Mouse (Mus musculus) adrenal gland, adult 2 months (tissue): ENCODE data around the gene Tmem106b. TPM values are rescaled to one million over a fixed set of nuclear protein-coding genes. Genes with fewer than 3 reads are reported as not detected.

Experiments used
- DNase-seq: peaks from one replicate; pipeline ENCODE4 v3.0.0; 2021
- long read RNA-seq: library from polyadenylated mRNA; stranded (forward); transcript quantifications from one replicate; pipeline ENCODE4 v2.0.0, GENCODE M21; 2021
- polyA plus RNA-seq: library from polyadenylated mRNA; depleted of rRNA; stranded (reverse); fragments of >200 nt; gene quantifications from 2 replicates; pipeline ENCODE4 v1.2.3, GENCODE M21; 2012; rRNA removed
- total RNA-seq, 2 experiments: library from RNA; stranded (reverse); gene quantifications; 2 replicates each; pipeline ENCODE4 v1.2.3; 2021

The Tmem106b gene
- total RNA-seq (100 to 1,000 TPM; 145 to 149 TPM), polyA plus RNA-seq (21.8 and 26.3 TPM in 2 replicates)
- long read RNA-seq, full-length matches to known transcripts, result 25 of 35 reads
- long read RNA-seq, partial matches to known transcripts, result 2 of 35 reads
- long read RNA-seq, other reads (novel, unspliced or antisense), result 8 of 35 reads

- peak; percentile 98 for DNase-seq
Measured at GRCm38 (mm10) chr6:13069302-13070146, at the start of gene Tmem106b. Gene Tmem106b (plus strand): TSS chr6:13069759.

GRCm38 (mm10) chr6:13021245-13022100 is 48.1 kb upstream of the Tmem106b start:
- DNase-seq, result no peak

- DNase-seq, result no peak
Measured at GRCm38 (mm10) chr6:13030558-13030957, 39.0 kb upstream of the Tmem106b start.

GRCm38 (mm10) chr6:13030961-13031360 is 38.6 kb upstream of the Tmem106b start:
- DNase-seq, result peak; percentile 7

GRCm38 (mm10) chr6:13052408-13053200 is 17.0 kb upstream of the Tmem106b start:
- no peak for DNase-seq

- no peak for DNase-seq
Measured at GRCm38 (mm10) chr6:13061276-13062039, 8.1 kb upstream of the Tmem106b start.

- no peak for DNase-seq
Measured at GRCm38 (mm10) chr6:13062063-13062462, 7.5 kb upstream of the Tmem106b start.

- DNase-seq, result no peak
Measured at GRCm38 (mm10) chr6:13062691-13063255, 6.8 kb upstream of the Tmem106b start.

GRCm38 (mm10) chr6:13070147-13070425 is 527 bp downstream of the Tmem106b start:
- DNase-seq, result no peak

GRCm38 (mm10) chr6:13070485-13070884 is 926 bp downstream of the Tmem106b start:
- DNase-seq, result peak; percentile 67

- no peak for DNase-seq
Measured at GRCm38 (mm10) chr6:13073036-13073435, 3.5 kb downstream of the Tmem106b start.

- peak; percentile 52 for DNase-seq
Measured at GRCm38 (mm10) chr6:13073876-13074275, 4.3 kb downstream of the Tmem106b start.

- no peak for DNase-seq
Measured at GRCm38 (mm10) chr6:13082881-13083280, 13.3 kb downstream of the Tmem106b start.

- DNase-seq, result no peak
Measured at GRCm38 (mm10) chr6:13096656-13097435, 27.3 kb downstream of the Tmem106b start.

- no peak for DNase-seq
Measured at GRCm38 (mm10) chr6:13100137-13100536, 30.6 kb downstream of the Tmem106b start.

GRCm38 (mm10) chr6:13108662-13109061 is 39.1 kb downstream of the Tmem106b start:
- DNase-seq, result peak; percentile 6

GRCm38 (mm10) chr6:13137255-13137654 is 67.7 kb downstream of the Tmem106b start:
- no peak for DNase-seq
